Mouse (Mus musculus): ENCODE measurements around the gene Coq2. TPM values are rescaled to one million over a fixed set of nuclear protein-coding genes. Genes with fewer than 3 reads are reported as not detected.

Coq2 gene
- total RNA-seq, 2 experiments from 2014 or later = 68.4 to 73.1 TPM

GRCm38 (mm10) chr5:100666965-100667364 is 8.0 kb downstream of the Coq2 start:
- intact Hi-C loops (cut with DNase I) = no loop called here
- no peak for DNase-seq

DNA sequence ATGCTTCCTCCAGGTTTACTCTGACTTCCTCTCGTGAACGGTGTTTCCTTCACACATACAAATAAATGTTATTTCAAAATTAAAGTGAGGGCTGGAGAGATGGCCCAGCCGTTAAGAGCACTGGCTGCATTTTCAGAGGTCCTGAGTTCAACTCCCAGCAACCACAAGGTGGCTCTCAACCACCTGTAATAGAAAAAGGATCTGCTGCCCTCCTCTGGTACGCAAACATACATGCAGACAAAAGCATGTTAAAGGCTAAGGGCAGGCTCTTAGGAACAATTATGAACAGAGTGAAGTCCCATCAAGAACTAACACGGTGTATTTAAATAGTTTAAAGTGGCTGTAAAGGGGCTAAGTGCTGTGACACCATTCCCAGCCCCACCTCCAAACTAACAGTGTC is 11.1 kb downstream of the Coq2 start:
- intact Hi-C loops (cut with DNase I) = loop anchor here (5.0 kb wide), 1 partner anchor 117 kb away; no protein-coding TSS in a partner anchor
- DNase-seq = peak; percentile 29 to 49

- DNase-seq = no peak
- intact Hi-C loops (cut with DNase I) = loop anchor here (5.0 kb wide), 1 partner anchor 116 kb away; no protein-coding TSS in a partner anchor
Observed at GRCm38 (mm10) chr5:100663011-100663410, 11.9 kb downstream of the Coq2 start.

GRCm38 (mm10) chr5:100658460-100658859 is 16.5 kb downstream of the Coq2 start:
- no peak for DNase-seq
- intact Hi-C loops (cut with DNase I) = no loop called here

GRCm38 (mm10) chr5:100656352-100656751 is 18.6 kb downstream of the Coq2 start:
- intact Hi-C loops (cut with DNase I) = no loop called here
- DNase-seq = no peak

DNA sequence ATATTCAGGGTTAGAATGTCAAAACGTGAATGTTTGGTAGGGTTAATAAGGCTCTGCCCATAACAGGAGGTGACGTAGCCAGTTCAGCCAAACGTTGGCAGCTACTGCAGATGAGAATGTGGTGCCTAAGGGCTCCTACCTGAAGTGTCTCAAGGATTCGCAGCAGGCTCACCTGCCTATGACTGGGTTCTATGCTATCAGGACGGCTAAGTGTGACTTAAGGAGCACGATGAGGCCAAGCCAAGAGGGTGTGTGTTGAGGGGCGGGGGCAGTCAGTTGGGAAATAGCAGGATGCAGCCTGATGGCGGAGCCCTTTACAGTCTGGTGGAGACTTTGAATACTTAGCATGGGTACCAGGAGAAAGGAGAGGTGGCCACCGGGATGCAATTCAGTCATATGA is 22.6 kb downstream of the Coq2 start:
- no peak for DNase-seq
- intact Hi-C loops (cut with DNase I) = no loop called here

- intact Hi-C loops (cut with DNase I) = no loop called here
- no peak for DNase-seq
Observed at GRCm38 (mm10) chr5:100651486-100651885, 23.5 kb downstream of the Coq2 start.

DNA sequence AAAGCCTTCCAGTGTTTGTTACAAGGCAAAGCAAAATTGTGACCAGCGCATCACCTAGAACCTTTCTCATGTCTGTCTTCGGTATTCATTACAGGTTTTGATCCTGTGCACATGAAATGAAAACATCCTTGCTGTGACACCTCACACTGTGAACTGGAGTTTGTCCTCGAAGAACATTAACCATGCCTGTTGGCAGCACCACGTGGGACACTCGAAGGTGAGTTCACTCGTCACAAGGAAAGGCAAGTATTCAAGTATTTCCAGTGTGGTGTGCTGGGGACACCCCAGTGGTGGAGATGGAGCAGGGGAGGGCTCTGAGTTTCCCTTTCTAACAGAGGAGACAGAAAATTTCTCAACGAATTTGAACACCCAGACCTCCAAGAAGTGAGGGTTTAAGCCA is 24.0 kb downstream of the Coq2 start:
- intact Hi-C loops (cut with DNase I) = no loop called here
- DNase-seq = no peak

DNA sequence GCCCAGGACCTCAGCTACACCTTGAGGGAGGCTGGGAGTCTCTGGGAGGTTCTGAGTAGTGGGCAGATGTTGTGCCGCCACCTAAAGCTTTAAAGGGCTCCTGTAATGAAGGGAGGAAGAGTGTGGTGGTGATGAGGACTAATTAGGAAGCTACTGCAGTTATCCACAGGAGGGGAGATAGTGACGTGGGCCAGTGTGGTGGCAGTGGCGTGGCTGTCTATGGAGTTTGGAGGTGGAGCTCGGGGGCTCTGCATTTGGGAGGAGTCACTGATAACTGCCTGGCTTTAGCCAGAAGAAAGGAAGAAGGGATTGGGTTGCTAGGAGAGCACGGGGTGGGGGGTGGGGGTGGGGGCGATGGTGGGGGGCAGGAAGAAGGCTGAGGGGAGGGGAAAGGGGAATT is 26.4 kb downstream of the Coq2 start:
- no peak for DNase-seq
- intact Hi-C loops (cut with DNase I) = no loop called here

- DNase-seq = no peak
- intact Hi-C loops (cut with DNase I) = no loop called here
Observed at GRCm38 (mm10) chr5:100648046-100648445, 26.9 kb downstream of the Coq2 start.

DNA sequence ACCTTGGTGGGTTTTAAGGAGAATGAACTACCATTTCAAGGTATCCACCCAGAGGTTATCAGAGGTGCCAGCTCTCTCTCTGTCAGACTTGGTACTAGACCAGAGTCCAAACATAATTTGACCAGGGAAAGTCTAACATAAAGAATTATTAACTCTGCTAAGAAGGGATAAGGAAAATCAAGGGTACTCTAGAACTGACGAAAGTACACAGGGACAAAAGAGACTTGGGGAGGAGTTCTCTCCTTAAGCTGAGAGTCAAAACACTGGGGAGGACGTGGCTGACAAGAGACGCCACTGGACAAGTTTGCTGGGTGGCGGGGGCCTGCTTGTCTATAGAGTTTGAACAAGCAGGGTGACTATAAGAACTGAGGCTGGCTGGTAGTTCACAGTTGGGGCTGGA is 28.4 kb downstream of the Coq2 start:
- intact Hi-C loops (cut with DNase I) = no loop called here
- no peak for DNase-seq

DNA sequence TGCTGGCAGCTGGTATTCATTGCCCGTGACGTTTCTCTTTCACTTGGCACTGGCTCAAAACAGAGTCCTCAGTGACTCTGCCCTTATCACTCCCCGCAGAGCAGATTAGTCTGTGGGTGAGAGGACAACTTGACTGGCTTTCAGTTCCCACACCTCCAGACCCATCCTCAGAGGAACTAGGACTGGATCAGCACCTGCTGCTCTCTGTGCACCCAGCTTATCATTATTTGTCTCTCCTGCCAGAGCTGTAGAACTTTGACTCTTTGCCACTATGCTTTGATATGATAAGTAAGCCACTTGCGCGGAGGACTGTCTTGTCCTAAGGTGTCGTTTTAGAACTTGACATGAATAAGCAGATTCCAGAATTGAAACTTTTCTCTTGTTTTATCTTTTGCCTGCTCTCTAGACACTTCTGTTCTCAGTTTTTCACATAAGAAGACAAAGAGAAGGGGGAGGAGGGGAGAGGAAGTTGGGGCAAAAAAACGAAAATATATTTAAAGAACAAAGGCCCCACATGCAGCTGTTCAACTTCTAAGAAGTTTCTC is 30.9 kb downstream of the Coq2 start:
- DNase-seq = no peak
- intact Hi-C loops (cut with DNase I) = no loop called here

DNA sequence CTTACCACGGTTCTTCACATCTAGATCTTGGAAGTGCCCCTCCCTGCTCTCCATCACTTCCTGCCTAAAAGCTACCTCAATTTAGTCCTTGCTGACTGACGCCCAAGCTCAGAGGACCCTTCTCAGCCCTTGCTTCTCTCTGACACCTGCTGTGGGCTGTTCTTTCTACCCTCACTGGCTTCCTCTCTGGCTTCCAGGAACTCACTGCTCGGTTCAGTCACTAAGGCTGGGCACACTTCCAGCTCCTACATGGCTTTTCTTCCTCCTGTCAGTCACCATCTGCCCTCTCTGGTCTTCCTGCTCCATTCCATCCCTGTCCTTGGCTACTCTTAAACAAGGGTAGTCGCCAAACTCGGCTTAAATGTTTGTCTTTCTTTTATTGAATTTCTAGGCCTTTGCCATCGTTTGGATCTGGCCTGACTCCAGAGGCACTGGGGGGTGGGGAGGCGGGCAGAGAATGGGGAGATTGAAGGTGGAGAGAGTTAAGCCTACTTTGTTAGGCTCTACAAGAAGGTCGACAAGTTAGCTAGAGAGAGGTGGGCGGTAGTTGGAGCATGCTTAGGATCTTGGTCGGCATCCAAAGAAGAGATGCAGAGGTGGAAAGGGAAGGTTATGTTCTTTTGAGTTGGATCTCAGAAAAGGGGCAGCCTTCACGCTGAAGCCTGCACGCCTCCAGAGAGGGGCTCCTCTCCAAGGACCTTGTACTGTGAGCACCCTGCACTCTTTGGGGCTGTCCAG is 31.5 kb downstream of the Coq2 start:
- intact Hi-C loops (cut with DNase I) = no loop called here
- DNase-seq = peak; percentile 19 to 27

DNA sequence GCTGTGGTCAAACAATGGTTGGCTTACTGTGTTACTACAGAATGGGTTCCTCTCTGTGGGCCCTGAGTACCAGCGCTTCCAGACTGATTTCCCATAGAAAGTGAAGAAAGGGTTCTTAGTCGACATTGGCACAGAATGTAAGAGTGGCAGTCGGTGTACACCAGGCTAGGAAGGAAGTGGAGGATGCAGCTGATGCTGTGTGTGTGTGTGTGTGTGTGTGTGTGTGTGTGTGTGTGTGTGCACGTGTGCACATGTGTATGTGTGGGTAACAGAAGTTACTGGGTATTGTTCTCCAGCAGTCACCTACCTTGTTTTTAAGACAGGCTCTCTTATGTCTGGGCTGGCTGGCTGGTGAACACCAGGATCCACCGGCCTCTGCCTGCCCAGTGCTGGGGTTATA is 32.6 kb downstream of the Coq2 start:
- no peak for DNase-seq
- intact Hi-C loops (cut with DNase I) = no loop called here

DNA sequence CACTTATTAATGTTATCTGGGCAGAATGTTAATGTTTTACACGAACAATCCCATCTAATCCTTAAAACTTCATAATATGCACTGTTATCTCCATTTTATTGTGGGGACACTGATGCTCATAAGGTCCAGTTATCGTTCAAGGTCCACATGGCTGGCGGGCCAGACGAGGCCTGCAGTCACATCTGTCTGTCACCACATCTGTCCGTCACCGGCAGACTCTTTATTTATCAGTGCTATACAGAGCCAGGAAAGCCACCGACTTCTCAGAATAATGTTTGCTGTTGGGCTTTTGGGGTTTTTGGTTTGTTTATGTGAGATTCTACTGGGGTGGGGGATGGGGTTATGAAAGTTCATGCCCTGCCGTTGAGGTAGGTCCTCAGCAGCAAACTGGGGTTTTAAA is 36.5 kb downstream of the Coq2 start:
- intact Hi-C loops (cut with DNase I) = no loop called here
- no peak for DNase-seq

DNA sequence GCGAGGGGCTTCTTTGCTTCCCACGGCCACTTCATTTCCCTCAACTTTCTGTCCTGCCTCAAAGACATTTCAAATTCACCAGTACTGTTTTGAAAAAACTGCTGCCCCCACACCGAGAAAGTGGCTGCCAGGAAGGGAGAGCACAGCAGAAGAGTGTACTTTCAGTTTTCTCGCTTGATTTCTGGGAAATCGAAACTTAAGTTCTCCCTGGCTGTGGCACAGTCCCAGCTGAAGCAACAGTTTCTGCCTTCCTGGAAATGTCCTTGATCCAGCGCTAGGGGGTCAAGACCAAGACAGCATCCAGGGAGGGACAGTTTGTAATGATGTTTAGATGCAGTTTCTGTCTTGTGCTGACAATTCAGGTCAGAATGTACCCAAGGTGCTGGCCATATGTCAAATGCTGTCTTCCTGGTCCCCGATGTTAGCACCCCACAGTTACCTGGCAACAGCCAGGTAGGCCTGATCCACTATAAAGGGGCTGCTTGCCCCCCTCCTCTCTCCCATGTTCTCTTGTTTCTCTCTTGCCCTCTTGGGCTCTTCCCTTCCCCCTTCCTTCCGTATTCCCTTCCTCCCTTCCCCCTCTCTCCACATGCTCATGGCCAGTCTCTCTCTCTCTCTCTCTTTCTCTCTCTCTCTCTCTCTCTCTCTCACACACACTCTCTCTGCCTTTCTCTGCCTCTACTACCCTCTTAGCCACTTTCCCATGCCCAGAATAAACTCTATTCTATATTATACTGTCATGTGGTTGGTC is 38.0 kb downstream of the Coq2 start:
- intact Hi-C loops (cut with DNase I) = no loop called here
- DNase-seq = peak; percentile 15 to 40

GRCm38 (mm10) chr5:100635908-100636307 is 39.0 kb downstream of the Coq2 start:
- intact Hi-C loops (cut with DNase I) = no loop called here

DNA sequence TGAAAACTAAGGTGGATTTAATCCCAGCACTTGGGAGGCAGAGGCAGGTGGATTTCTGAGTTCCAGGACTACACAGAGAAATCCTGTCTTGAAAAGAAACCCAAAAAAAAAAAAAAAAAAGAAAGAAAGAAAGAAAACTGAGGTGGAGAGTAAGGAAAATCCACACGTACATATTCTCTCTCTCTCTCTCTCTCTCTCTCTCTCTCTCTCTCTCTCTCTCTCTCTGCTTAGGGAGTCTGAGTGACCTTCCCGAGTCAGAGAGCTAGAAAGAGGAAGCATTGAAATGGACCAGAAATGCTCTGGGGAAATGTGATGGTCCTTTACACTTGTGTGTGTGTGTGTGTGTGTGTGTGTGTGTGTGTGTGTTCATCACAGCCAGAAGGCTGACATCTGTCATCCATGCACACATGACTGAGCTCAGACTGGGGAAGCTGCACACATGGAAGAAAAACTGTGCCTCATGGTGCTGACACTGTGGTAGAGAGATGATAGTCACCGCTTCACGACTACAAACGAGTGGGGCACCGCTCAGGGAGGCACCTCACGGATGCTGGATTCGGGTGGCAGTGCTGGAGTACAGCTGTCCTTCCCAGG is 40.0 kb downstream of the Coq2 start:
- no peak for DNase-seq
- intact Hi-C loops (cut with DNase I) = no loop called here

More at GRCm38 (mm10) chr5:100635908-100636307, 39.0 kb downstream of the Coq2 start:
- no peak for DNase-seq

- DNase-seq = no peak
- intact Hi-C loops (cut with DNase I) = no loop called here
Observed at GRCm38 (mm10) chr5:100632540-100633129, 42.3 kb downstream of the Coq2 start.

GRCm38 (mm10) chr5:100628807-100629206 is 46.1 kb downstream of the Coq2 start:
- DNase-seq = no peak
- intact Hi-C loops (cut with DNase I) = no loop called here

DNA sequence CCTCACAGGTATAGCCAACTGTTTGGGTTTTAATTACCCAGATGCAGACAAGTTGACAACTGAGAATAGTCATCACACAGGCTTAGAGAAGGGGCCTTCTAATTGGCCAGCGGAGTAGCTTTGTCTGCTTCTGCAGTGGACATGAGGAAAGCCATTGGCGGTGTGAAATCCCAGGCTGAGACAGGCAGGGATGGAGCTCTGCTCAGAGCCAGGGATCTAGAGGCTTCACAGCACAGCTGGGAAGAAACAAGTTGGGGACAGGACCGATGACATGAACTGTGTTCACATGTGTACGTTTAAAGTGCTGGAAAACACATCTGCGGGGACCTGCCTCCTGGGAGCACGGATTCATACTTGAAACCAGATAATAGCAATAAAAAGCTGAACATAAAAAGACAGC is 48.4 kb downstream of the Coq2 start:
- intact Hi-C loops (cut with DNase I) = no loop called here
- no peak for DNase-seq
